In genomic region chr13:21468061-21469019, GRCm38 (mm10) we compare ENCODE assay signal across 8 mouse cellular contexts. TPM values are rescaled to one million over a fixed set of nuclear protein-coding genes. Genes with fewer than 3 reads are reported as not detected.
DNase-seq lines count a peak whose midpoint lies in the region; ATAC-seq lines count a peak whose summit lies in the region.

Nkapl (minus strand) TSS chr13:21468509.

- H3K4me3 ChIP-seq in megakaryocyte, embryonic 14.5 days (replicated peaks): peak within 1 kb of the TSS; percentile 94

- DNase-seq in adrenal gland, adult (ENCODE audit: inconsistent age in 2 of 2, low spot score in 1 of 2): peak; percentile 89 to 95
- DNase-seq in embryo, embryonic 10 days (ENCODE audit: low spot score): peak; percentile 94
- DNase-seq in gastrocnemius, postnatal 10 days: peak; percentile 77
- DNase-seq in left cerebral cortex, adult 9 months (ENCODE audit: low spot score in 2 of 2): peak; percentile 20 to 74
- peak; percentile 73 to 75 for DNase-seq in right cerebral cortex, adult 2 months (ENCODE audit: low spot score in 2 of 2)
- peak; percentile 84 for DNase-seq in urinary bladder, postnatal 14 days (ENCODE audit: low spot score)

- peaks cover 13% of the 10 kb centered on the region for H3K27me3 ChIP-seq in megakaryocyte, embryonic 14.5 days (replicated peaks)

- H3K36me3 ChIP-seq in megakaryocyte, embryonic 14.5 days (replicated peaks; ENCODE audit: low read length): no peaks in the 10 kb centered on the region

- H3K9me3 ChIP-seq in megakaryocyte, embryonic 14.5 days: peaks cover 5% of the 10 kb centered on the region; the same call in 1 of the 2 replicates

- H3K4me1 ChIP-seq in megakaryocyte, embryonic 14.5 days: peaks cover 13% of the 10 kb centered on the region

- peak; percentile 83 for ATAC-seq in inflammation-experienced regulatory T-cells, adult 6 months

RNA-seq across cellular contexts. Expression of gene Nkapl, which starts in this region (rescaled TPM):
- under 1 TPM; 0.38 to 0.52 TPM for total RNA-seq in gastrocnemius, postnatal 10 days (2021)
- under 1 TPM in 1 of 3 experiments, not detected in 2; 0.62 TPM for polyA plus RNA-seq in inflammation-experienced regulatory T-cells, adult 6 months (2017; shearing (Covaris generic))
- polyA plus RNA-seq in megakaryocyte, embryonic 14.5 days (2012; ENCODE audit: insufficient read depth, low replicate concordance): 0.92 TPM in 1 of 2 replicates, not detected in the other

Comparison
In these comparisons a context has a peak if more than half of its experiments do, and no peak if none do; other contexts are left out.
1. Peak in every context shown above with its lines: DNase-seq, ATAC-seq and H3K4me3 ChIP-seq.
2. Peak in DNase-seq in gastrocnemius, postnatal 10 days; RNA of the gene not detected or under 1 TPM.
3. Peak in ATAC-seq in inflammation-experienced regulatory T-cells, adult 6 months; RNA of the gene not detected or under 1 TPM.